Mouse (Mus musculus) forebrain, embryonic 15.5 days (tissue): ENCODE results near the gene Ugt1a6b. TPM values are rescaled to one million over a fixed set of nuclear protein-coding genes. Genes with fewer than 3 reads are reported as not detected.
"Not testable (repeated sequence)": the region's sequence is repeated elsewhere in the genome, so short reads cannot be mapped to it uniquely, and the experiment has no call there.

Experiments
- ATAC-seq: fragments of 200-750 bp; cut with Nextera tagmentation; replicated peaks from 2 replicates; pipeline ENCODE4 v1.8.0; 2017; ENCODE audit warnings: mild to moderate bottlenecking, moderate TSS enrichment, moderate library complexity
- H3K27ac ChIP-seq: fragments of 300-500 bp; sonication (generic); replicated peaks from 2 replicates; pipeline ENCODE4 v1.5.1; 2015; ENCODE audit warnings: mild to moderate bottlenecking, inconsistent platforms
- H3K27me3 ChIP-seq: fragments of 300-500 bp; sonication (generic); 2 replicates; pipeline ENCODE4 v1.6.1; 2015; ENCODE audit warnings: inconsistent platforms
- H3K36me3 ChIP-seq: fragments of 300-500 bp; sonication (generic); 2 replicates; pipeline ENCODE4 v1.6.1; 2015; ENCODE audit warnings: mild to moderate bottlenecking, inconsistent platforms
- H3K4me1 ChIP-seq: fragments of 300-500 bp; sonication (generic); 2 replicates; pipeline ENCODE4 v1.6.1; 2015; ENCODE audit warnings: inconsistent platforms
- H3K4me2 ChIP-seq: fragments of 300-500 bp; sonication (generic); replicated peaks from 2 replicates; pipeline ENCODE4 v1.6.1; 2015; ENCODE audit warnings: mild to moderate bottlenecking, inconsistent platforms
- H3K4me3 ChIP-seq: fragments of 300-500 bp; sonication (generic); 2 replicates; pipeline ENCODE4 v1.5.1; 2015; ENCODE audit warnings: mild to moderate bottlenecking, inconsistent platforms
- H3K9ac ChIP-seq: fragments of 300-500 bp; sonication (generic); replicated peaks from 2 replicates; pipeline ENCODE4 v1.6.1; 2015; ENCODE audit warnings: mild to moderate bottlenecking, inconsistent platforms
- H3K9me3 ChIP-seq: fragments of 300-500 bp; sonication (generic); 2 replicates; pipeline ENCODE4 v1.6.1; 2016; ENCODE audit warnings: inconsistent platforms
- WGBS: fragments of 180-500 bp; shearing (Covaris S2); methylation state at CpG from one replicate; pipeline ENCODE4 v1.1.7; 2015; ENCODE audit warnings: mixed read lengths; 5-methylcytosine and 5-hydroxymethylcytosine counted together
- polyA plus RNA-seq: library from polyadenylated mRNA; unstranded; fragments of >200 nt; fragmentation: Nextera tagmentation; extraction: Ambion mirVana; gene quantifications from 2 replicates; pipeline ENCODE4 v1.2.1, GENCODE M21; 2015

The Ugt1a6b gene
- polyA plus RNA-seq, 1 experiment from 2014 or later: 2.3 TPM

- ATAC-seq: no peak
- Histone ChIP-seq H3K27me3 (no peaks in the 10 kb centered on the region), H3K4me1 (no peaks in the 10 kb centered on the region), H3K9me3 (peaks cover 27% of the 10 kb centered on the region), H3K27ac (no peak overlapping the region), H3K4me3 (no peak overlapping the region), H3K4me2 (no peak overlapping the region), H3K9ac (no peak overlapping the region), H3K36me3 (no peaks in the 10 kb centered on the region)
- 57% methylated on average over 2 of the region's 2 CpGs for WGBS
These were observed 119.2 kb downstream of the Ugt1a6b start for GRCm38 (mm10) chr1:88222216-88222615.

- not testable (repeated sequence) for H3K4me2 ChIP-seq, H3K36me3 ChIP-seq, H3K4me1 ChIP-seq, H3K9ac ChIP-seq, ATAC-seq, H3K27ac ChIP-seq, H3K4me3 ChIP-seq, H3K27me3 ChIP-seq
- H3K9me3 ChIP-seq: peaks cover 31% of the 10 kb centered on the region
These were observed 120.0 kb downstream of the Ugt1a6b start for GRCm38 (mm10) chr1:88223011-88223515.

GRCm38 (mm10) chr1:88223591-88223990 lies 120.5 kb downstream of the Ugt1a6b start:
- ATAC-seq: no peak

GRCm38 (mm10) chr1:88224029-88224776 lies 121.2 kb downstream of the Ugt1a6b start:
- Histone ChIP-seq H3K36me3 (no peaks in the 10 kb centered on the region), H3K9me3 (peaks cover 42% of the 10 kb centered on the region), H3K4me2 (no peak overlapping the region), H3K27me3 (no peaks in the 10 kb centered on the region), H3K4me1 (no peaks in the 10 kb centered on the region), H3K9ac (no peak overlapping the region), H3K27ac (no peak overlapping the region), H3K4me3 (no peak overlapping the region)
- WGBS: 70% methylated on average over 2 of the region's 2 CpGs
- no peak for ATAC-seq

More at GRCm38 (mm10) chr1:88223591-88223990, 120.5 kb downstream of the Ugt1a6b start:
- Histone ChIP-seq H3K27me3 (no peaks in the 10 kb centered on the region), H3K4me1 (no peaks in the 10 kb centered on the region), H3K27ac (no peak overlapping the region), H3K9me3 (peaks cover 36% of the 10 kb centered on the region), H3K9ac (no peak overlapping the region), H3K36me3 (no peaks in the 10 kb centered on the region), H3K4me2 (no peak overlapping the region), H3K4me3 (no peak overlapping the region)
- WGBS: 51% methylated on average over 1 of the region's 1 CpGs

- H3K4me1 ChIP-seq, H3K27ac ChIP-seq, ATAC-seq, H3K4me2 ChIP-seq, H3K27me3 ChIP-seq, H3K36me3 ChIP-seq, H3K9ac ChIP-seq, H3K4me3 ChIP-seq: not testable (repeated sequence)
- H3K9me3 ChIP-seq: peaks cover 52% of the 10 kb centered on the region
- WGBS: 37% methylated on average over 2 of the region's 2 CpGs
These were observed 122.2 kb downstream of the Ugt1a6b start for GRCm38 (mm10) chr1:88225301-88225700.

GRCm38 (mm10) chr1:88225741-88226140 lies 122.7 kb downstream of the Ugt1a6b start:
- Histone ChIP-seq H3K4me2 (no peak overlapping the region), H3K4me1 (no peaks in the 10 kb centered on the region), H3K4me3 (no peak overlapping the region), H3K27me3 (no peaks in the 10 kb centered on the region), H3K9me3 (peaks cover 56% of the 10 kb centered on the region), H3K27ac (no peak overlapping the region), H3K9ac (no peak overlapping the region), H3K36me3 (no peaks in the 10 kb centered on the region)
- ATAC-seq: no peak

- WGBS: 54% methylated on average over 5 of the region's 5 CpGs
- Histone ChIP-seq H3K4me3 (no peak within 1 kb of the TSS), H3K4me2 (no peak within 1 kb of the TSS), H3K4me1 (no peaks in the 10 kb centered on the region), H3K27ac (no peak within 1 kb of the TSS), H3K36me3 (no peaks in the 10 kb centered on the region), H3K9ac (no peak within 1 kb of the TSS), H3K27me3 (no peaks in the 10 kb centered on the region), H3K9me3 (peaks cover 67% of the 10 kb centered on the region)
- no peak for ATAC-seq
These were observed 123.8 kb downstream of the Ugt1a6b start, which contains the start of gene Mroh2a for GRCm38 (mm10) chr1:88226670-88227379. Gene Mroh2a (plus strand): TSS chr1:88226986.

GRCm38 (mm10) chr1:88227482-88227881 lies 124.4 kb downstream of the Ugt1a6b start:
- Histone ChIP-seq H3K27me3 (no peaks in the 10 kb centered on the region), H3K9me3 (peaks cover 71% of the 10 kb centered on the region), H3K4me1 (no peaks in the 10 kb centered on the region), H3K36me3 (no peaks in the 10 kb centered on the region), H3K9ac (no peak overlapping the region), H3K27ac (no peak overlapping the region), H3K4me3 (no peak overlapping the region), H3K4me2 (no peak overlapping the region)
- no peak for ATAC-seq
- WGBS: 56% methylated on average over 2 of the region's 2 CpGs

GRCm38 (mm10) chr1:88228121-88228520 lies 125.1 kb downstream of the Ugt1a6b start:
- Histone ChIP-seq H3K4me1 (no peaks in the 10 kb centered on the region), H3K27me3 (no peaks in the 10 kb centered on the region), H3K4me2 (no peak overlapping the region), H3K4me3 (no peak overlapping the region), H3K9me3 (peaks cover 77% of the 10 kb centered on the region), H3K36me3 (no peaks in the 10 kb centered on the region), H3K27ac (no peak overlapping the region), H3K9ac (no peak overlapping the region)
- ATAC-seq: no peak
- 72% methylated on average over 7 of the region's 7 CpGs for WGBS

GRCm38 (mm10) chr1:88229566-88229965 lies 126.5 kb downstream of the Ugt1a6b start:
- no peak overlapping the region for H3K9ac ChIP-seq
- no peaks in the 10 kb centered on the region for H3K4me1 ChIP-seq
- no peak overlapping the region for H3K27ac ChIP-seq
- no peaks in the 10 kb centered on the region for H3K36me3 ChIP-seq
- H3K9me3 ChIP-seq: peaks cover 89% of the 10 kb centered on the region
- H3K4me3 ChIP-seq: no peak overlapping the region
- ATAC-seq: no peak
- no peaks in the 10 kb centered on the region for H3K27me3 ChIP-seq
- H3K4me2 ChIP-seq: no peak overlapping the region
- 78% methylated on average over 3 of the region's 3 CpGs for WGBS

GRCm38 (mm10) chr1:88229986-88230385 lies 126.9 kb downstream of the Ugt1a6b start:
- ATAC-seq: no peak
- Histone ChIP-seq H3K4me3 (no peak overlapping the region), H3K9ac (no peak overlapping the region), H3K27me3 (no peaks in the 10 kb centered on the region), H3K9me3 (peaks cover 93% of the 10 kb centered on the region), H3K4me2 (no peak overlapping the region), H3K27ac (no peak overlapping the region), H3K36me3 (no peaks in the 10 kb centered on the region), H3K4me1 (no peaks in the 10 kb centered on the region)
- 89% methylated on average over 5 of the region's 5 CpGs for WGBS

- H3K27me3 ChIP-seq: no peaks in the 10 kb centered on the region
- WGBS: 73% methylated on average over 7 of the region's 7 CpGs
- no peak overlapping the region for H3K9ac ChIP-seq
- peaks cover 95% of the 10 kb centered on the region for H3K9me3 ChIP-seq
- ATAC-seq: no peak
- H3K27ac ChIP-seq: no peak overlapping the region
- no peaks in the 10 kb centered on the region for H3K4me1 ChIP-seq
- H3K4me2 ChIP-seq: no peak overlapping the region
- no peaks in the 10 kb centered on the region for H3K36me3 ChIP-seq
- H3K4me3 ChIP-seq: no peak overlapping the region
These were observed 127.4 kb downstream of the Ugt1a6b start for GRCm38 (mm10) chr1:88230421-88230820.
